Mouse (Mus musculus) olfactory bulb, adult 2 months (tissue): ENCODE data around the gene Atoh8.

Experiments
- CTCF ChIP-seq: fragments of 200-500 bp; IDR thresholded peaks from 2 replicates; pipeline ENCODE4 v1.5.1; 2012; ENCODE audit warnings: low read depth, mild to moderate bottlenecking, low read length, moderate library complexity; ENCODE audit not compliant: insufficient read depth
- POLR2A ChIP-seq: fragments of 200-500 bp; IDR thresholded peaks from 2 replicates; pipeline ENCODE4 v1.6.1; 2012; ENCODE audit warnings: mild to moderate bottlenecking, low read depth, low read length, moderate library complexity; ENCODE audit not compliant: insufficient read depth

GRCm38 (mm10) chr6:72265664-72266063, 30.3 kb upstream of the Atoh8 start:
- no peak for TF ChIP-seq CTCF
- no peak for TF ChIP-seq POLR2A
